Mouse (Mus musculus) heart, embryonic 10.5 days (tissue): Measurements from ENCODE around the gene Vamp9. TPM values are rescaled to one million over a fixed set of nuclear protein-coding genes. Genes with fewer than 3 reads are reported as not detected.

ENCODE experiments used
- DNase-seq: peaks from one replicate; pipeline ENCODE4 v3.0.0-alpha.2; 2017; ENCODE audit warnings: low spot score
- H3K27ac ChIP-seq: fragments of 300-500 bp; sonication (generic); 2 replicates; pipeline ENCODE4 v1.5.1; 2016; ENCODE audit warnings: mild to moderate bottlenecking
- H3K27me3 ChIP-seq: fragments of 300-500 bp; sonication (generic); 2 replicates; pipeline ENCODE4 v1.6.1; 2016; ENCODE audit warnings: mild to moderate bottlenecking; ENCODE audit not compliant: poor library complexity, insufficient read depth, severe bottlenecking
- H3K36me3 ChIP-seq: fragments of 300-500 bp; sonication (generic); 2 replicates; pipeline ENCODE4 v1.6.1; 2016; ENCODE audit warnings: mild to moderate bottlenecking, moderate library complexity
- H3K4me1 ChIP-seq: fragments of 300-500 bp; sonication (generic); 2 replicates; pipeline ENCODE4 v1.6.1; 2016; ENCODE audit warnings: mild to moderate bottlenecking
- H3K4me3 ChIP-seq: fragments of 300-500 bp; sonication (generic); 2 replicates; pipeline ENCODE4 v1.5.1; 2016; ENCODE audit warnings: mild to moderate bottlenecking, moderate library complexity
- H3K9me3 ChIP-seq: fragments of 300-500 bp; sonication (generic); 2 replicates; pipeline ENCODE4 v1.6.1; 2016; ENCODE audit warnings: mild to moderate bottlenecking, moderate library complexity
- WGBS: fragments of 180-500 bp; shearing (Covaris S2); methylation state at CpG from one replicate; pipeline ENCODE4 v1.1.7; 2016; 5-methylcytosine and 5-hydroxymethylcytosine counted together
- polyA plus RNA-seq: library from polyadenylated mRNA; unstranded; fragments of >200 nt; fragmentation: Nextera tagmentation; extraction: Ambion mirVana; gene quantifications from 2 replicates; pipeline ENCODE4 v1.2.1, GENCODE M21; 2016

The Vamp9 gene
- 0.35 and 0.42 TPM in 2 replicates for polyA plus RNA-seq

DNA sequence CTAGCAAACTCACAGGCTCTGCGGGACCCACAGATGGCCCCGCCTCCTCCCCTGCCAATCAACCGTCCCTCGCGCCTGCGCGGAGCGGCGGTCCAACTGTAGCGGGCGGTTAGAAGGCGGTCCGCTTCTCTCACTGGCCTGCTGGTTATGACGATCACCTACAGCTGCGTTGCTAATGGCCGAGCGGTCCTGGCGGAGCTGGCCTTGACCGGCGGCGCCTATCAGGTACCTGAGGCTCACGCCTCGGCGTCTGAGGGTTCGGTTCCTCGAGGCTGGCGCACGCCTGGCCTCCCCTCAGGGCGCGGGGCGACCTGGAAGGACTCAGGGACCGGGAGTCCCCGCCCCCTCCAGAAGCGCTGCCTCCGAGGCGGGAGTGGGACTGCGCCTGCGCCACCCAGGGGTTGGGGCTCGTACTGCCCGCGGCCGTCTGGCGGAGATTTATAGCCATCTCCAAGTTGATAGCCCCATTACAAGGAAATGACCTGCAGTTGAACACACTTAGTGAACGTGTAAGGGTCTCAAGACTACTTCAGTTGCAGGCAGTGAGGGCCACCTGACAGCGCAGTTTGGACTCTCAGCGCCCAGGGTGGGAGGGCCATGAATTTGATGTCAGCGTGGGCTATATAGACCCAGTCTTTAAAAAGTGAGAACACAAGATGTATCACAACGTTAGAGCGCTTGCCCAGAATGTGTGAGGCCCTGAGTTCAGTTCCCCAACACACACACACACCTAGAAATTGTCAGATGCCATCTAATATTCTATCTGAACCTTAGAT, at the start of gene Vamp9:
TSS of gene Vamp9 (plus strand) at position 74 of the 776 bp plus-strand sequence.
- no peaks in the 10 kb centered on the region for H3K36me3 ChIP-seq
- peak; percentile 99 for DNase-seq
- H3K27ac ChIP-seq: peak within 1 kb of the TSS; percentile 96
- no peaks in the 10 kb centered on the region for H3K27me3 ChIP-seq
- no peaks in the 10 kb centered on the region for H3K9me3 ChIP-seq
- WGBS: 6% methylated on average over 49 of the region's 49 CpGs
- peaks cover 9% of the 10 kb centered on the region; the same call in 1 of the 2 replicates for H3K4me1 ChIP-seq
- peak within 1 kb of the TSS; percentile 66 for H3K4me3 ChIP-seq

DNA sequence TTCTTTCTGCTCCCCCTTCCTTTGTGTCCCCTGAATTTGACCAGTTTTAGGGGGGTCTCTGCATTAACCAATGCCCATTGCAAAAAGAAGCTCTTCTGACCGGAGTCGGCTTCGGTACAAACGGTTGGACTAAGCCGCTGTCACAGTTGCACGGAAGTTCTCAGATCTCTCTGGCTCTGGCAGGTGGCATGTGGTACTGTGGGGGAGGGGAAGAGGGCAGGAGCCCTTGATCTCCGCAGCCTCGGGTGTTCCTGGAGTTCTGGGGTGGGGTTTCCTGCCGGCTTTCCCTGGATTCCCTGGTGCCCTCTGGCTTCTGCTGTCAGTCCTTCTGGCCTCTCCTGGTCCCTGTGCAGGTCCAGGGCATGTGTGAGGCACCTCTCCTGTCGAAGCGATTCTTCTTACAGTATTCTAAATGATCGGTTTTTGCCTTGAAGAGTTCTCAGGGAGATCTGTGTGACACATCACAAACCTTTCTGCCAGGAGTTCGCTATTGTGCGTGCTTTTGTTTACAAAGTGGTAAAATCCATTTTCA, 48.9 kb upstream of the Vamp9 start:
- Histone ChIP-seq H3K4me1 (peaks cover 8% of the 10 kb centered on the region), H3K4me3 (peak overlapping the region; percentile 19; the same call in 1 of the 2 replicates), H3K27ac (no peak overlapping the region), H3K27me3 (0 out of 2 replicates have a peak, but pooled peaks cover 3% of the 10 kb centered on the region), H3K36me3 (no peaks in the 10 kb centered on the region), H3K9me3 (no peaks in the 10 kb centered on the region)
- peak; percentile 69 for DNase-seq
- WGBS: 36% methylated on average over 14 of the region's 14 CpGs

DNA sequence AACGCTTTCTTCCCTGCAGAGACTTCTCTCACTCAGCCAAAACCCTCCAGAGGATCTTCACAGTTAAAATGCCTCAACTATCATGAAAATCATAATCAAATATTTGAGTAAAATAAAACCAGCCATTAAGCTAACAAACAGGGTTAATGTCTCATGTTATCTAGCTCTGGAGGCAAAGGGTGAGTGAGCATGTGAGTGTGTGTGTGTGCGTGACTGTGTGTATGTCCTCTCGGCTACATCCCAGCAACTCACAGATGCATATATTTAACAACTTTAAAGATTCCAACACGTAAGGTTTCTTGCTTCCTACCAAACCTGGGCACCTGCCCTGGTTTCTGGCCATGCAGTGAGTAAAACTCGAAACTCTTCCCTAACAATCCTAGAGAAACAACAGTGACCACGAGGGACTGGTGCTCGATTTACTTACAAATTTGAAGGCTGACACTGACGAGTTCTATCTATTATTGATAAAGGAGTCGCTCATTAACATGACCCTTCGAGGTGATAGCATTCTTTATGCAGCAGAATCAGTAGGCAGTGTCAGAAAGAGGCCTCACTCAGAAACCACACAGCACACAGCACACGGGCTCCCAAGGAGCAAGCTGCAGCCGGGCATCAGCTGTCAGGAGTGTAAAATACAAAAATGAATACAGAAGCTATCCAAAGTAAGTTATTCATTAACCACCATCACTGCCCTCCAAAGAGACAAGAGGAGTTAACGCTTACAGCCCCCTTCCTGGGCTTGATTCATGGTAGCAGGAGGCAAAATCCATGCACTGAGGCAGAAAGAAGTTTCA, 46.2 kb upstream of the Vamp9 start:
- 57% methylated on average over 13 of the region's 13 CpGs for WGBS

DNA sequence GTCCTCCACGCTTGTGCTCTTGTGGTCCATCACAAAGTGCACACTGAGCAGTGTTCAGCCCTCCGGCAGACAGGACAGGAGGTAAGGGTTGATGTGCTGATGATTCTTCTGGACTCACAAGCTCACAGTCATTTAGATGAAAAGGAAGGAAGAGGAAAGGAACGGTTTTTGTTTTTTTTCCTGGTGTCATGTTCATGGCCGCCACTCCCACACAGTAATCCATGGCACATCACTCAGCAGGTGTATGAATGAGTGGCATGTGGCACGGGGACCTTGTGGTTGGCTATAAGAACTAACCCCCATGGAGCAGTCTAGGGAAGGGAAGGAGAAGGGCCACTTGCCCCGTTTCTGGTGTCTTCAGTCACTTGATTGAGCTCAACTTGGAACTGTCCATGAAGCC, 44.2 kb upstream of the Vamp9 start:
- peaks cover 6% of the 10 kb centered on the region for H3K4me1 ChIP-seq
- no peak overlapping the region for H3K4me3 ChIP-seq
- peak; percentile 51 for DNase-seq
- WGBS: 78% methylated on average over 6 of the region's 6 CpGs
- no peaks in the 10 kb centered on the region for H3K27me3 ChIP-seq
- H3K9me3 ChIP-seq: no peaks in the 10 kb centered on the region
- no peaks in the 10 kb centered on the region for H3K36me3 ChIP-seq
- no peak overlapping the region for H3K27ac ChIP-seq

More for the DNA sequence above, 46.2 kb upstream of the Vamp9 start:
- Histone ChIP-seq H3K4me1 (peaks cover 8% of the 10 kb centered on the region), H3K4me3 (no peak overlapping the region), H3K27ac (no peak overlapping the region), H3K36me3 (no peaks in the 10 kb centered on the region), H3K9me3 (no peaks in the 10 kb centered on the region), H3K27me3 (no peaks in the 10 kb centered on the region)
- no peak for DNase-seq

DNA sequence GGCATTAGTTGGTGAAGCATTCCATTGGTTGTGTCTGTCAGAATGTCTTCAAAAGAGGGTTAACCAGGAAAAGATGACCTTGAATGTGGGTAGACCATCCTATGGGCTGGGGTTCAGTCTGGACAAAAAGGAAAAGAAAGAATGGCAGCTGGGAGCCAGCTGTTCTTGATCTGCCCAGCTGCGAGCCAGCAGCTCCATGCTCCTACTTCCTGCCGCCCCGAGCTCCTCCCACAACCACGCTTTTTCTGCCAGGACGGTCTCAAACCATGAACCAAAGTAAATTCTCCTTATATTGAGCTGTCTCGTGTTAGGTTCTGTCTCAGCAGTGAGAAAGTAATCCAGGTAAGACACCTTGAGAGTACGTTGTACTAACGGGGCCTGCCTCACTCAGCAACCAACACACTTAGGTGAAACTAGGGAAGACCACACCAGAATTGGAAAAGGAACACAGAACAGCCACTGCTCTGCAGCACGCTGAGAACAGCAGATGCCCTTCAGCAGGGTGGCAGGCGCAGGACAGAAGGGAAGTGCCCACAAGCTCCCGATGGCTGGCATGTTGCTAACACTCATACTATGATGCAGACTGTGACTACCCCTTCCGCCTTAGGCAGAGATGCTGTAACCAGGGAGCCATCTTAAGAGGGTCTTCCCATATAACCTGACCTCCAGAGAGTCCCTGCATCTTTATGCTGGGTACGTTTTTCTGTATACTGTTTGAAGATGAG, 42.2 kb upstream of the Vamp9 start:
- peak; percentile 47 for DNase-seq
- Histone ChIP-seq H3K27me3 (no peaks in the 10 kb centered on the region), H3K4me1 (no peaks in the 10 kb centered on the region), H3K9me3 (no peaks in the 10 kb centered on the region), H3K4me3 (no peak overlapping the region), H3K36me3 (no peaks in the 10 kb centered on the region), H3K27ac (no peak overlapping the region)
- 76% methylated on average over 13 of the region's 13 CpGs for WGBS

DNA sequence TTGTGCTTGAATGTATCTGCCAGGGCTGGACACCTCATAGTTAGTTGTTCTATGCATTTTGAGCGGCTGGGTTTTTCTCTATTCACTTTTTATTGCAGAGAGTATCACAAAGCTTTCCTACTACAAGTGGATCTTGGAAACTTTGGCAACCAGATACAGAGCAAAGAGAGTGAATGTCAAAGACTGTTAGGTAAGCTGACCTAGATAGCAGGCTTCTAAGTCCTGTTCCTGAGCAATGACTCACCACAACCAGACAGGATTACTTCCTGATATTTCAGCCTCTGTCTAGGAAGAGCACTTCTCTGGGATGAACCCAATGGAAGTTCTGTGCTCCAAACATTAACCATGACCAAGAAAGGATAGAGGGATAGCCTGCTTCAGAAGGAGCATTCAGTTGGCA, 40.3 kb upstream of the Vamp9 start:
- 91% methylated on average over 1 of the region's 1 CpGs for WGBS

DNA sequence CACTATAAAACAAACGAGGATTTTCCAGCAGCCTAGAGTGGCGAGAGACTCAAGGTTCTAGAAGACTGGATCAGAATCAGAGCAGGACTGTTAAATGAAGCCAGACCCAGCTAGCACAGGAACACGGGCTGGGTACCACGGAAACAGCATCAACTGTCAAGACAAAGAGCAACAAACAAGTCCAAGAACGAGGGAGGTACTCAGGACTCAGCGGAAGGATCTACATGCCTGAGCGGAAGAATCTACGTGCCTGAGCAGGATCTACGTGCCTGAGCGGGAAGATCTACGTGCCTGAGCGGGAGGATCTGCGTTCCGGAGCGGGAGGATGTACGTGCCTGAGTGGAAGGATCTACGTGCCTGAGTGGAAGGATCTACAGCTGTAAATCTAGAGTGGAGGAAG, 37.8 kb upstream of the Vamp9 start:
- H3K27ac ChIP-seq: no peak overlapping the region
- WGBS: 88% methylated on average over 17 of the region's 17 CpGs
- no peak overlapping the region for H3K4me3 ChIP-seq
- no peaks in the 10 kb centered on the region for H3K9me3 ChIP-seq
- H3K36me3 ChIP-seq: no peaks in the 10 kb centered on the region
- DNase-seq: peak; percentile 55
- H3K4me1 ChIP-seq: peaks cover 6% of the 10 kb centered on the region
- no peaks in the 10 kb centered on the region for H3K27me3 ChIP-seq

More for the DNA sequence above, 40.3 kb upstream of the Vamp9 start:
- Histone ChIP-seq H3K4me1 (peaks cover 6% of the 10 kb centered on the region), H3K36me3 (no peaks in the 10 kb centered on the region), H3K9me3 (no peaks in the 10 kb centered on the region), H3K27ac (no peak overlapping the region), H3K4me3 (no peak overlapping the region), H3K27me3 (no peaks in the 10 kb centered on the region)
- DNase-seq: no peak

DNA sequence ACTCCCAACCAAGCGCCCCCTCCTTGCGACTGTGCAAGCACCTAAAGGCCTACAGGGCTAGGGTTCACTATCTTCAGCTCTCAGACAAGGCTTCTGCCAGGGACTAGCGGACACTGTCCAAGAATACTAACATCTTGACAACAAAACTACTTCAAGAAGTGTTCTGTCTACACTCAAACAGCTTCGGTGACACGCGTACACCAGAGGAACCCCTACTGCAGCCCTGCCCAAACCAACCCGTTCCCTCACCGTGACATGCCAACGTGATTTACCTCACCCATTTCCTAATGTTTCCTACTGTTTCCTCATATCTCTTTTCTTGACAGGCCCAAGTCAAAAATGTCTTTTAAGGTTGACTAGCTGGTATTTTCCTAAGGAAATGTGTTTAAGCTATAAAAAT, 37.1 kb upstream of the Vamp9 start:
- WGBS: 79% methylated on average over 9 of the region's 9 CpGs

DNA sequence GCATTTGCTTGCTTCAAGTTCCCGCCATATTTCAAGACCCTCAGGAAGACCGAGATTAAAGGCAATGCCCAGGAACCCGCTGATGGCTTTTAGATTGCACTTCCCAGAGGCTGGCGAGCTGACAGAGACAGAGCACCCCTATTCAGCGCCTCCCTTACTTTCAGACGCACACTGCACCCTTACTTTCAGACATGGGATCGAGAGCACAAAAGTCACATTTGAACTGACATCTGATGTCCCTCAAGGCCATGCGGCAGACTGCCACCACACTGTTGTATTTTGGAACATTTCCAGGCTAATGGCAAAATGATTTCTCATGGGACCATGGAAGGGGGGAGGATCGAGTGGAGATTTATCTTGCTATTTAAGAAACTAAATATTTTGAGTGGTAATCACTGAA, 28.5 kb upstream of the Vamp9 start:
- Histone ChIP-seq H3K4me1 (no peaks in the 10 kb centered on the region), H3K27ac (no peak overlapping the region), H3K27me3 (no peaks in the 10 kb centered on the region), H3K9me3 (no peaks in the 10 kb centered on the region), H3K36me3 (no peaks in the 10 kb centered on the region), H3K4me3 (no peak overlapping the region)
- 61% methylated on average over 9 of the region's 9 CpGs for WGBS
- no peak for DNase-seq

More for the DNA sequence above, 37.1 kb upstream of the Vamp9 start:
- H3K27me3 ChIP-seq: no peaks in the 10 kb centered on the region
- no peaks in the 10 kb centered on the region for H3K9me3 ChIP-seq
- peak; percentile 62 for DNase-seq
- no peak overlapping the region for H3K4me3 ChIP-seq
- no peak overlapping the region for H3K27ac ChIP-seq
- H3K36me3 ChIP-seq: no peaks in the 10 kb centered on the region
- peaks cover 6% of the 10 kb centered on the region for H3K4me1 ChIP-seq

DNA sequence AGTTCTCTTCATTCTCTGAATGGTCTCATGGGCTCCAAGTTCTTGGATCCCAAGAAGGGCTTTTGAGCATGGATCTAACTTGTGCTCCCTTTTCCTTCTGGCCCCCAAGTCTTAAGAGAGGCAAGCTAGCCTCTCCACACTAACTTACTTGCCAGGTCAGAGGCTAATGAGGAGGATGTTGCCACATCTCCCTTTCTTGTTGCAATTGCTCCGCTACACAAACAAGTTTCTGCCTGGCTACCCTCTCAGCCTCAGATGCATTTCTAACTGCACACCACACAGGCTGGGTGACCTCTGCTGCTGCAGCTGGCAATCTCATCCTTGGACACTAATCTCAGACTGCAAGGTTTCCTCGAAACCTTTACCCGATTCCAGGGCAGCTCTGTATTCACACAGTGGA, 23.6 kb upstream of the Vamp9 start:
- no peaks in the 10 kb centered on the region for H3K4me1 ChIP-seq
- H3K9me3 ChIP-seq: no peaks in the 10 kb centered on the region
- 84% methylated on average over 3 of the region's 3 CpGs for WGBS
- peak; percentile 39 for DNase-seq
- H3K4me3 ChIP-seq: no peak overlapping the region
- no peaks in the 10 kb centered on the region for H3K27me3 ChIP-seq
- no peaks in the 10 kb centered on the region for H3K36me3 ChIP-seq
- H3K27ac ChIP-seq: no peak overlapping the region

DNA sequence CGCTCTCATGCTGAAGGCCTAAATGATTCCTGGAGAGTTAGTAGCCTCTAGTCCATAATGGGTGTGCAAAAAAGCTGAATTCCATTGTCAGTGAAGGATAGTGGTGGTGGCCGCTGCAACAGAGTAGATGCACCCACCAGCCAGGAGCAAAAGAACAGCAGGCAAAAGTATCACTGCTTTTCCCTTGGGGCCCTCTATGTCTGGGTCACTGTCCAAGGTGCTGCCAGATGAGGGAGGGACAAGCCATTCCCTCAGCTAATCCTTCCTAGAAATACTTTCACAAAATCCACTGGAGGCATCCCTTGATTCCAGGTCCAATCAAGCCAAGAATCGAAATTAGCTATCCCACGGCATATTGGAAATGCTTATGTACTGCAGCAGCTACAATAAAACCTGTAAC, 22.0 kb upstream of the Vamp9 start:
- DNase-seq: peak; percentile 64
- no peak overlapping the region for H3K4me3 ChIP-seq
- 83% methylated on average over 4 of the region's 4 CpGs for WGBS
- no peaks in the 10 kb centered on the region for H3K36me3 ChIP-seq
- H3K27me3 ChIP-seq: no peaks in the 10 kb centered on the region
- no peak overlapping the region for H3K27ac ChIP-seq
- H3K4me1 ChIP-seq: no peaks in the 10 kb centered on the region
- no peaks in the 10 kb centered on the region for H3K9me3 ChIP-seq

DNA sequence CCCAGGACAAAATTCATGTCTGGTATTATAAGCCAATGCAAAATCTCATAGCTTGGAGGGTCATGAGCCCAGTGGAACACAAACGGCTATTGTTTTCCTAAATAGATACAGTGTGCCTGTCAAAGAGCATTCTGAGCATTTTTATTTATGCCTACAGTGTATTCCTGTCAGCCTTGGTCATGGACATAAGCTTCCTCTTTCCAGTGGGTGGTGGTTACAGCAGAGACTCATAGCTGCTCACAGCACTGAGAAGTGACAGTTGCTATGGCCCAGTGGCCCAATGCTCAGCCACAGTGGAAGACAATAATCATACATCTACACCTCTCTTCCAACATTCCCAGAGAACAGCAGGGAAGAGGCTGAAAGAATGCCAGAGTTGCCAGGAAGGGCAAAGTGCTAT, 18.9 kb upstream of the Vamp9 start:
- DNase-seq: no peak
- no peak overlapping the region for H3K27ac ChIP-seq
- H3K4me3 ChIP-seq: no peak overlapping the region
- H3K4me1 ChIP-seq: no peaks in the 10 kb centered on the region
- no peaks in the 10 kb centered on the region for H3K36me3 ChIP-seq
- H3K9me3 ChIP-seq: no peaks in the 10 kb centered on the region
- no peaks in the 10 kb centered on the region for H3K27me3 ChIP-seq
- 78% methylated on average over 1 of the region's 1 CpGs for WGBS
